Mouse (Mus musculus) neural tube, embryonic 10.5 days (tissue): ENCODE results near the gene Extl1.
"Not testable (repeated sequence)": the region's sequence is repeated elsewhere in the genome, so short reads cannot be mapped to it uniquely, and the experiment has no call there.

Experiments used
- DNase-seq: peaks from one replicate; pipeline ENCODE4 v3.0.0-alpha.2; 2017; ENCODE audit warnings: low spot score; ENCODE audit errors: extremely low spot score

Gene Extl1

GRCm38 (mm10) chr4:134383750-134384149, at the start of gene Extl1:
Extl1 (minus strand) TSS chr4:134383850.
- not testable (repeated sequence) for DNase-seq

DNA sequence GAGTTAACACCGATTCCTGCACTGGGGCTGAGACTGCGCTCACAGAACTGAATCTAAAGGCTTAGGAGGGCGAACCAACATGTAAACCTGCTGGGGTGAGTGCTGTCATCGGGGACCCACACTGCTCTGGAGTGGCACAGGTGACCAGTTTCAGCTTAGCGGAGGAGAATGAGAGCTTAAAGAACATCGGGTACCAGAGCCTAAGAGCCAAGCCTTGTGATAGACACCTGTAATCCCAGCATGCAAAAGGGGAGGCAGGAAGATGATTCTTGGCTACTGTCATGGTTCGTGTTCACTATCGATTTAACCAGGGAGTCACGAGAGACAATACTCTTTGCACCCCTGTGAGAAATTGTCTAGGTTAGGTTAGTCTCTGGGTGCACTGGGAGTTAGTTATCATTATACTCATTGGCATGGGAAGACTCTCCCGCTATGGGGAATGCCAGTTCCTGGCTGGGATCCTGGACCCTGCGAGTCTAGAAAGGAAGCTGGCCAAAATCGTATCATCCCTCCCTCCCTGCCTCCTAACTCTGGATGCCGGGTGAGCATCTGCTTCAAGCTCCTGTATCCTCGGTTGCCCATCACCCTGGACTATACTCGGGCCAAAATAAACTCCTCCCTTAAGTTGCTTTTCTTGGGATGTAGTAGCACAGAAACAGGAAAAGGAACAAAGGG, 49.2 kb upstream of the Extl1 start:
- DNase-seq: no peak

DNA sequence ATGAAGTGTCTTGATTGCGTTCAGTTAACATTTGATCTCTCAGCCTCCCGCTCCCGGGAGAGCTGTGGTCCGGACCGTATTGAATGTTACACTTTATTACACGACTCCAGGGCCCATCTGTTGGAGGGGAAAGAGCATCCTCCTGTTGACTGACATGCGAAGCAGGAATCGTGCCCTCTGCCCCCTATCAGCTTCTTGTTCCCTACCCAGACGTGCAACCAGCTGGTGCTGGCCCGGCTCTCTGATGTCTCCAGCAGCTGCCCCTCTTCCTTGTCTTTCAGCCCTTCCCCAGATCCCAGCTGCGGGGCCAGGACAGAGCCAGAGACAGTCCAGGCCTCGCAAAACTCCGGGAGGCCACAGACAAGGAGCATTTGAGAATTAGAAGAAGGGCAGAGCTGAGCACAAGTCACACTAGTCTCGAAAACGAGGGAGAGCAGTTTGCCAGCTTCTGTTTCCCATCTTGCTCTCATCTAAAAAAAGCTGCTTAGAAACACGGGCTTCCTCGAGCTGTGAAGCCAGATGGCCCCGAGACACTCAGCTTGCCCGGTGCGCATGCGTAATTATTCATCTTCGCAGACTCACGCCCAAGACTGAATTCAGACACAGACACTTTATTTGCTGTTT, 46.8 kb upstream of the Extl1 start:
- DNase-seq: peak; percentile 78

DNA sequence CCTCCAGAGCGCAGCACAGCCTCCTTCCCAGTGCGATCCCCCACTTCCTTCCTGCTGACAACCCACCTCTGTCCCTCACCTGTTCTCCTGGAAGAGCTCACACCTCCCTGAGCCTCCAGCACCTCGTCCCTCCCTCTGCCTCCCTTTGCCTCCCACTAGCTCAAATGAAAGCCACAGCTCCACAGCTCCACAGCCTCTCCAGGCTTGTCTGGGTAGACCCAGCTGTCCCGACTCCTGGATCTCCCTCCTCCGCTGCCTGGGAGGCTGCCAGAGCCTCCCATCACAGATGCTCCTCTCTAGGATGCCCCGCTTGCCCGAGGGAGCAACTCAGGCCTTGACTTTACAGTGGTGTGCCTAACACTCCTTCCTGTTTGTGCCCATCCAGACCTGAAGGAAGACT, 41.4 kb upstream of the Extl1 start:
- no peak for DNase-seq

DNA sequence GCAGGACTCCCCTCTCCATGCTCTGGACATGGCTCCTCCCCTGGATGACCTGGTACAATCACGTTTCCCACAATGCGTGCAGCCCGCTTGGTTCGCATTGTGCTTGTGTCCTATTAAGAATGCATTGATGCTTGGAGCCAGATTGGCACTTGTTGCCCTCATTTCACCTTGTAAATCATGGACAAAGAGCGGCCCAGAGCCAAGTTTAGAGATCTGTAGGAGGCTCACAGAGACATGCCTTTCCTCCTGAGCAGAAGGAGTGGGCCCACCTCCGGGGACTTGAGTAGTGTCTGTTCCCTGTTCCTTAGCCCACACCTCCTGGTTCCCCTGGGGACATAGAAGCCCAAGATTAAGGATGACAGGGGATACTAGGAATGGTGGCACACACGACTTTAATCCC, 40.3 kb upstream of the Extl1 start:
- DNase-seq: no peak

GRCm38 (mm10) chr4:134421971-134422370, 38.3 kb upstream of the Extl1 start:
- no peak for DNase-seq

GRCm38 (mm10) chr4:134417111-134417510, 33.5 kb upstream of the Extl1 start:
- DNase-seq: no peak

DNA sequence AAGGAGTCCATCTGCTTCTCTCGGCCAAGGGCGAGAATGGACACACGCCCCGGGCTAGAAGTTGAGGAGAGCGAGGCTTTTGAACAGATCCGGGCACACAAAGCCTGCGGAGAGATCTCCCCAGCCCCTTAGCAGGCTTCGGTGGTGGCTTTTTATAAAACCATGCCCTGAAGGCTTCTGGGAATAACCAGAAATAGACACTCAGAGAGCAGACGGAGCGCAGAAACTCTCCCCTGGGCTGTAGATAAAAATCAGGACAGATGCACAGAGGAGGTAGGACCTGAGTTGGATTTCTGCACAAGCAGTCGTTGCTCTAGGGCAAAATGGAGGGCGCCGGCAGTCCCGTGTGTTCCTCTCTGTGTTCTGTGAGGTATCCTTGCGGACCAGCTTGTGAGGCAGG, 33.0 kb upstream of the Extl1 start:
- DNase-seq: no peak

DNA sequence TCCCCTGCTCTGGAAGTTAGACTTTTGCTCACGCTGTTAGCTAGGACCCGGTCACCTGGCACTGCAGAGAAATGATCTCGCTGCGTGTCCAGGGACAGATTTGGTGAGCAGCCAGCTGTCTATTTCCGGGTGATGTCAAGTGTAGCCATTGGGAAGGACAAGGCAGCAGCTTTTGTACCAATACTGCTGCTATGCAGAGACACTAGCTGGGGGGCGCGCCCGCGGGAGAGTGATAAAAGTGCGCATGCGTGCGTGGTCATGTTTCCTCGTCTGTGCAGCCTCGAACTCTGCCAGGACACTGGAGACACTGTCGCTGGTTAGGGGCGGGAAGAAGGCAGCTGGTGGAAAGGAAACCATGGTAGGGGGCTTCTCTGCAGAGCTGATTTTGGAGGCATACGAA, 32.5 kb upstream of the Extl1 start:
- no peak for DNase-seq

DNA sequence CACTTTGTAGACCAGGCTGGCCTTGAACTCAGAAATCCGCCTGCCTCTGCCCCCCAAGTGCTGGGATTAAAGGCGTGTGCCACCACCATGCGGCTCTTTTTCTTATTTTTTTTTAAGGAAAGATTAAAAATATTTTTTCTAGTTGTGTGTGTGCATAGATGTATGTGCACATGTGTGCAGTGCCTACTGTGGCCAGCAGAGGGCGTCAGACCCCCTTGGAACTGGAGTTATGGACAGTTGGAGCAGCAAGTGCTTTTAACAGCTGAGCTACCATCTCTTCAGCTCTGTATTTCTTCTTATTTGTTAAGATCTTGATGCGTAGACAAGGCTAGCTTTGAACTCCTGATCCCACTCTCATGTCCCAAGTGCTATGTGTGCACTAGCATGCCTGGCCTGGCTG, 25.6 kb upstream of the Extl1 start:
- no peak for DNase-seq

- DNase-seq: no peak
Observed at GRCm38 (mm10) chr4:134403721-134404120, 20.1 kb upstream of the Extl1 start.

DNA sequence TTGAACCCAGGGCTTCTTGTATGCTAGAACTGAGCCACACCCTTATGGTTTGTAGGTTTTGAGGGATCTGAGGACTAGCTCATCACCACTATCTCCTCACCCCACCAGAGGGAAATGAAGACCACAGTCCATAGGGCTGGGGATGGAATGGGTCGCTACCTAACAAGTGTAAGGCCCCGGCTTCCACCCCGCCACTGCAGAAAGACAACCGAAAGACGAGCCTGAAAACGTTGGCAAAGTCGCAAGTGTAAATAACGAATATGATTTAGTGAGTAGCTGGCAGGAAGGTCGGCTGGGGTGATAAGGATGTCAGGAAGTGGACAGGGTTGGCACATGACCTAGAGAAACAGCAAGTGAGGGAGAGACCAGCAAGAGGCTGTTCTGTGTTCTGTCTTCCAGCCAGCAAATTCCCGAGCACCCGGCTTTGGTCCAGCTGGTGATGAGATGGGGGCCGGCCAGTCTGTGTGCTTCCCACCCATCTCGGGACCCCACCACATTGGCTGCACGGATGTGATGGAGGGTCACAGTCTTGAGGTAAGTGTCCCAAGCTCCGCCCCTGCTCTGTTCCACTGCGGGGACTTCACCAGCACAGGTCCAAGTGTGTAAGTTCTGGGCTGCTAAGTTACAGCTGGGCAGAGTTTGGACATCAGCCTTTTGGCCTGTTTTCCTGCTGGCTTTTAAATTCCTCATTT, 19.1 kb upstream of the Extl1 start:
- no peak for DNase-seq

GRCm38 (mm10) chr4:134401856-134402570, 18.4 kb upstream of the Extl1 start:
- no peak for DNase-seq

- DNase-seq: peak; percentile 62
Observed at GRCm38 (mm10) chr4:134401181-134401661, 17.6 kb upstream of the Extl1 start.

DNA sequence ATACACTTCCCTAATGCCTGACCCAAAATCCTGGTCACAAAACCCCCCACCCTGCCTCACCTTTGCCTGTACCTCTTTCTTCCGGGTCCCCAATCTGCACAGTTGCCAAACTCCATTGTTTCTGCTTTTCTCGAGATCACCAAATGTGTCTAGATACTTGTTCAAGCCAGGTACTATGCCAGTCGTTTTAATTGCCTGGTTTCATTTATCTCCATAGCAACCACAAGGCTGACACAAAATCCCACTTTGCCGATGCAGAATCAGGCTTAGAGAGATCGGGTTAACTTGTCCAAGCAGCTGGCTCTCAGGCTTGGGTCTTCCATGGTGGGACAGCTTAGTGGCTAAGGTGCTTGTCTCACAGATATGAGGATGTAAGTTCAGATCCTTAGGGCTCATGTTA, 16.6 kb upstream of the Extl1 start:
- no peak for DNase-seq

DNA sequence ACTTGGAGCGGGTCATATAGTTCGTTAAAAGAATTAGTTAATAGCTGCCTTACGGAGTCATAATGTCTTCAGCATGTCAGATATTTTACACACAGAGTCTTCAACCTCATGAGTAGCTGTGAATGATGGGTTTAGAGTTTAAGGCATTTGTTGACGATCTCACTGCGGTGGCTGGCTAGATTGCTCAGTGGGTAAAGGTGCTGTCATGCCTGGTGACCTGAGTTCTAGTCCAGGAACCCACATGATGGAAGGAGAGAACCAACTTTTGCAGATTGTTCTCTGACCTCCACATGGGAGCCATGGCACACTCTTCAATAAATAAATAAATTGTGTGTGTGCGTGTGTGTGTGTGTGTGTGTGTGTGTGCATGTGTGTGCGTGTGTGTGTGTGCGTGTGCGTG, 14.1 kb upstream of the Extl1 start:
- DNase-seq: no peak

- DNase-seq: no peak
Observed at GRCm38 (mm10) chr4:134397121-134397520, 13.5 kb upstream of the Extl1 start.

DNA sequence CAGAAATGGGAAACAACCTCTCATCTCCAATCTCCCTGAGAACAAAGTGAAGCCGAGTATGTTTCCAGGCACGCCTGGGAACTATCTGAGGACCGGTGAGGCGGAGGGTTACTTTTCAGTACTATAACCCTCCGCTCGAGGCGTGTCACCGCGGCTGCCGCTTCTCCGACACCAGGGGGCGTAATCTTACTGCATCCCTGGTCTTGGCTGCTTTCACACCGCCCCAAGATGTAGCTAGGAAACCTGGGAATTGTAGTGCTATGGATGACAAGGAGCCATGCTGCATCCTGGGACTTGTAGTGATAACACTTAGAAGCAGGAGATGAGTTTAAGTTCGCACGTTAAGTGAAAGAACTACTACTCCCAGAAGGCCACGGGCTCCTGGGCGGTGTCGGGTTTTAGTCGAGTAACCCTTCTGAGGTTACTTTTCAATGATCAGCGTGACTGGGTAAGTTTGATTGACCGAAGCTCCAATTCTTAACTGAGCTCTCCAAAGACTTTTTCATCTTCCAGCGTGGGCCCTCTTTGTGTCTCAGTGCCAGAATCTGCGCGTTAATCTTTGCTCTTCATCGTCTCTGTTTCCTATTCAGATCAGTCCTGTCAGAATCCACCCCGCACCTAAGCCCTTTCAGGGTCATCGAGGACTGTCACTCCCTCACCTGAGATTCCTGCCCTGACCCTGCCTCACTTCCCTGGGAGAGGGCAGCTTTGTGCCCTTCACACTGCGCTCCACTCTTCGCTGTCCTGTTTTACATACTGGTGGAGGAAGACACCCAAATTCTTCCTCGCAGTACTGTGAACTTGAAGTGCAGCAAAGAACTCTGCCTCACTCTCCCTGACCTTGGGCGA, 12.6 kb upstream of the Extl1 start, which contains the start of gene Pafah2:
Gene Pafah2, plus strand, starts transcription at position 344 of the 849 bp plus-strand sequence.
- DNase-seq: peak; percentile 92

GRCm38 (mm10) chr4:134395142-134395541, 11.5 kb upstream of the Extl1 start:
- no peak for DNase-seq

DNA sequence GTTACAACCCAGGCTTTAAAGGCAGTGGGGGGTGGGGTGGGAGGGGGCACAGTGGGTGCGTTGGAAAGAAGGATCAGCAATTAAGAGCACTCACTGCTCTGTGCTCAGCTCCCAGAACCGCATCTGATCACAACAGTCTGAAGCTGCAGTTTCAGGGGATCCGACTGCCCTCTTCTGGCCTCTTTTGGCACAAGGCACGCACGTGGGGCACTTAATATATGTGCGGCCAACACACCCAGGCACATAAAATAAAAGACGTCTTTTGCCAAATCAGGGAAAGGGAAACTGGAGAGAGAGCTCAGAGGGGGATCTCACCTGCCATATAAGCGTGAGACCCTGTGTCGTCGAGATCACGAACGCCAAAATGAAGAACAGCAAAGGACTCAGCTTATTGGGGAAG, 9.4 kb upstream of the Extl1 start:
- no peak for DNase-seq

DNA sequence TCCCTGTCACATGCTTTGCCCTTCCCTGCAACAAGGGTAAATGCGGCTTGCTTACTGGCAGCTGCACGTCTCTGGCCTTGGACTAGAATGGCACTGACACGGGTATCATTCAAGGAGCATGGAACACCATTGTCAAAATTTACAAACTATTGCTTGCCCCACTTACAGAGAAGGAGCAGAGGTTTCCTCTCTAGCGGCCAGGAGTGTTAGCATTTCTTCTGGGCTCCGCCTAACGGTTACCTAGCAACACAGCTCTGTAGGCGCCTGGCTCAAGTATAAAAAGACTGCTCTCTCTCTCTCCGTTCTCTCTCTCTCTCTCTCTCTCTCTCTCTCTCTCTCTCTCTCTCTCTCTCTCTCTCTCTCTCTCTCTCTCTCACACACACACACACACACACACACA, 8.9 kb upstream of the Extl1 start:
- no peak for DNase-seq
